ENCODE assay signal across 29 mouse cellular contexts in genomic region chr15:77422925-77423324, GRCm38 (mm10). TPM values are rescaled to one million over a fixed set of nuclear protein-coding genes. Genes with fewer than 3 reads are reported as not detected.
DNase-seq lines count a peak whose midpoint lies in the region; ATAC-seq and TF ChIP-seq lines count a peak whose summit lies in the region.
"Not testable (repeated sequence)": the region's sequence is repeated elsewhere in the genome, so short reads cannot be mapped to it uniquely, and the experiment has no call there.
"Had no signal": no experiment of that assay in that cellular context is flagged by ENCODE, and none has a peak within 500 bp of the region (broad histone marks: within the 10 kb centered on the region; RNA-seq: fewer than 3 reads in every experiment).

No protein-coding gene starts in this region.

- not testable (repeated sequence) for TF ChIP-seq CTCF in heart, postnatal 0 days (IDR thresholded peaks at IDR 0.05; ENCODE audit: low read depth); kidney, postnatal 0 days (IDR thresholded peaks at IDR 0.05; ENCODE audit: low read depth)

- WGBS in heart, postnatal 0 days, result 41% methylated on average over 3 of the region's 7 CpGs
- WGBS in kidney, postnatal 0 days, result 45% methylated on average over 3 of the region's 7 CpGs
- WGBS in stomach, embryonic 16.5 days, result 56% methylated on average over 3 of the region's 7 CpGs

- not testable (repeated sequence) for H3K27me3 ChIP-seq in heart, postnatal 0 days (ENCODE audit: control insufficient read depth, insufficient read depth, low read length); kidney, postnatal 0 days (ENCODE audit: insufficient read depth, low read length); stomach, embryonic 16.5 days (ENCODE audit: control insufficient read depth, insufficient read depth, low read length)

- not testable (repeated sequence) for H3K27ac ChIP-seq in heart, postnatal 0 days (ENCODE audit: low read depth); kidney, postnatal 0 days; stomach, embryonic 16.5 days (ENCODE audit: low read length)

- peak; percentile 75 for ATAC-seq in heart, postnatal 0 days (ENCODE audit: insufficient read depth, low read depth)
- ATAC-seq in kidney, postnatal 0 days (replicated peaks; ENCODE audit: low FRiP score, low read depth), result not testable (repeated sequence)
- ATAC-seq in stomach, embryonic 16.5 days (ENCODE audit: insufficient read depth, low FRiP score), result peak; percentile 60; the same call in 1 of the 2 replicates

- H3K4me1 ChIP-seq in heart, postnatal 0 days (ENCODE audit: control insufficient read depth, insufficient read depth); kidney, postnatal 0 days (replicated peaks; ENCODE audit: insufficient read depth, low read length); stomach, embryonic 16.5 days (ENCODE audit: control insufficient read depth, insufficient read depth, low read length): not testable (repeated sequence)

- TF ChIP-seq EP300 in heart, postnatal 0 days (IDR thresholded peaks at IDR 0.05; ENCODE audit: low read depth), result not testable (repeated sequence)

- H3K4me2 ChIP-seq in heart, postnatal 0 days (ENCODE audit: low read depth, low read length); kidney, postnatal 0 days (ENCODE audit: low read length); stomach, embryonic 16.5 days (ENCODE audit: low read depth, low read length): not testable (repeated sequence)

- not testable (repeated sequence) for H3K36me3 ChIP-seq in heart, postnatal 0 days (replicated peaks; ENCODE audit: control insufficient read depth, insufficient read depth, low read length); kidney, postnatal 0 days (ENCODE audit: insufficient read depth, low read length); stomach, embryonic 16.5 days (ENCODE audit: control insufficient read depth, insufficient read depth, low read length)

- not testable (repeated sequence) for H3K9ac ChIP-seq in heart, postnatal 0 days (replicated peaks; ENCODE audit: low read depth, low read length); kidney, postnatal 0 days (ENCODE audit: low read depth, low read length); stomach, embryonic 16.5 days (ENCODE audit: low read length)

- peak; percentile 47 for DNase-seq in Muller cell, postnatal 12 days (ENCODE audit: inconsistent ontology term)
- DNase-seq in adrenal gland, postnatal 14 days, result peak; percentile 32
- DNase-seq in frontal cortex, postnatal 36 days (ENCODE audit: low spot score in 2 of 2), result peak; percentile 11 to 15
- DNase-seq in heart, postnatal 0 days (ENCODE audit: low spot score), result not testable (repeated sequence)
- DNase-seq in kidney, postnatal 0 days (ENCODE audit: low spot score), result peak; percentile 20
- peak; percentile 13 to 31 for DNase-seq in kidney, postnatal 4 days

- H3K4me3 ChIP-seq in heart, postnatal 0 days (ENCODE audit: low read depth, low read length); kidney, postnatal 0 days (replicated peaks; ENCODE audit: low read depth, low read length); stomach, embryonic 16.5 days (replicated peaks; ENCODE audit: low read length): not testable (repeated sequence)

- H3K9me3 ChIP-seq in heart, postnatal 0 days (replicated peaks; ENCODE audit: control insufficient read depth, low read length); kidney, postnatal 0 days (replicated peaks; ENCODE audit: low read length); stomach, embryonic 16.5 days (replicated peaks; ENCODE audit: control insufficient read depth, low read length): not testable (repeated sequence)

RNA-seq across cellular contexts. Expression of gene Apol9a, which starts 12.0 kb away (rescaled TPM):
- total RNA-seq in adrenal gland, postnatal 14 days (2021), result 0.23 and 0.85 TPM in 2 replicates
- total RNA-seq in heart, postnatal 0 days (2014; rRNA removed; ENCODE audit: low replicate concordance), result 0.12 TPM in 1 of 2 replicates, not detected in the other
- polyA plus RNA-seq in heart, postnatal 0 days (2015; fragmentation: Nextera tagmentation; extraction: Ambion mirVana), result 0.45 and 0.52 TPM in 2 replicates
- polyA plus RNA-seq in kidney, postnatal 0 days (2015; fragmentation: Nextera tagmentation; extraction: Ambion mirVana), result 0.33 TPM in 1 of 2 replicates, not detected in the other
- not detected in 2 replicates for polyA plus RNA-seq in stomach, embryonic 16.5 days (2015; fragmentation: Nextera tagmentation; extraction: Ambion mirVana)
- total RNA-seq: gastrocnemius, postnatal 25 days; MEL had no signal
- polyA plus RNA-seq: embryonic facial prominence, embryonic 11.5 days; forebrain, embryonic 10.5 days; forebrain, embryonic 13.5 days; heart, embryonic 10.5 days; hindbrain, embryonic 13.5 days had no signal

RNA-seq across cellular contexts. Expression of gene Apol7a, which starts 24.0 kb away (rescaled TPM):
- total RNA-seq in adrenal gland, postnatal 14 days (2021), result 0.41 and 4.8 TPM in 2 replicates
- total RNA-seq in heart, postnatal 0 days (2014; rRNA removed; ENCODE audit: low replicate concordance), result 1.3 TPM in 1 of 2 replicates, not detected in the other
- 0.20 and 0.27 TPM in 2 replicates for polyA plus RNA-seq in heart, postnatal 0 days (2015; fragmentation: Nextera tagmentation; extraction: Ambion mirVana)
- polyA plus RNA-seq in kidney, postnatal 0 days (2015; fragmentation: Nextera tagmentation; extraction: Ambion mirVana), result 0.09 and 0.13 TPM in 2 replicates
- polyA plus RNA-seq in stomach, embryonic 16.5 days (2015; fragmentation: Nextera tagmentation; extraction: Ambion mirVana), result 9.0 and 17.9 TPM in 2 replicates
- total RNA-seq: adrenal gland, postnatal 25 days; MEL had no signal
- polyA plus RNA-seq: CD4-positive, CD25-positive, alpha-beta regulatory T cell, adult 4 months; embryonic facial prominence, embryonic 11.5 days; forebrain, embryonic 10.5 days; forebrain, embryonic 13.5 days; forebrain, embryonic 16.5 days; heart, embryonic 10.5 days; hindbrain, embryonic 10.5 days; hindbrain, embryonic 13.5 days; hindbrain, embryonic 16.5 days; Patski had no signal

RNA-seq across cellular contexts. Expression of gene Apol7b, which starts 24.4 kb away (rescaled TPM):
- 0.15 TPM in 1 of 2 replicates, not detected in the other for total RNA-seq in adrenal gland, postnatal 14 days (2021)
- not detected in 2 replicates for total RNA-seq in heart, postnatal 0 days (2014; rRNA removed; ENCODE audit: low replicate concordance)
- polyA plus RNA-seq in heart, postnatal 0 days (2015; fragmentation: Nextera tagmentation; extraction: Ambion mirVana), result not detected in 2 replicates
- polyA plus RNA-seq in kidney, postnatal 0 days (2015; fragmentation: Nextera tagmentation; extraction: Ambion mirVana), result not detected in 2 replicates
- 0.19 TPM in 1 of 2 replicates, not detected in the other for polyA plus RNA-seq in stomach, embryonic 16.5 days (2015; fragmentation: Nextera tagmentation; extraction: Ambion mirVana)
- total RNA-seq: adrenal gland, adult 18-20 months; adrenal gland, postnatal 25 days; MEL had no signal
- polyA plus RNA-seq: C2C12; embryonic facial prominence, embryonic 11.5 days; embryonic facial prominence, embryonic 14.5 days; forebrain, embryonic 10.5 days; forebrain, embryonic 13.5 days; forebrain, embryonic 16.5 days; heart, embryonic 10.5 days; heart, embryonic 13.5 days; hindbrain, embryonic 10.5 days; hindbrain, embryonic 13.5 days; hindbrain, embryonic 16.5 days; Patski had no signal

RNA-seq across cellular contexts. Expression of gene Apol10a, which starts 53.9 kb away (rescaled TPM):
- not detected in 2 replicates for total RNA-seq in adrenal gland, postnatal 14 days (2021)
- total RNA-seq in heart, postnatal 0 days (2014; rRNA removed; ENCODE audit: low replicate concordance), result not detected in 2 replicates
- 0.04 TPM in 1 of 2 replicates, not detected in the other for polyA plus RNA-seq in heart, postnatal 0 days (2015; fragmentation: Nextera tagmentation; extraction: Ambion mirVana)
- 0.11 TPM in 1 of 2 replicates, not detected in the other for polyA plus RNA-seq in kidney, postnatal 0 days (2015; fragmentation: Nextera tagmentation; extraction: Ambion mirVana)
- not detected in 2 replicates for polyA plus RNA-seq in stomach, embryonic 16.5 days (2015; fragmentation: Nextera tagmentation; extraction: Ambion mirVana)
- total RNA-seq: adrenal gland, adult 18-20 months; adrenal gland, postnatal 25 days; gastrocnemius, adult 8-10 months; gastrocnemius, postnatal 25 days; heart, postnatal 10 days; heart, postnatal 36 days; MEL had no signal
- polyA plus RNA-seq: embryonic facial prominence, embryonic 11.5 days; forebrain, embryonic 10.5 days; forebrain, embryonic 13.5 days; forebrain, embryonic 16.5 days; gonadal fat pad, adult 2 months; heart, adult 2 months; heart, embryonic 10.5 days; heart, embryonic 13.5 days; hindbrain, embryonic 10.5 days; hindbrain, embryonic 13.5 days; hindbrain, embryonic 16.5 days; Patski had no signal
